Mouse (Mus musculus) CH12.LX (cell line): ENCODE data around the gene Usp30. TPM values are rescaled to one million over a fixed set of nuclear protein-coding genes. Genes with fewer than 3 reads are reported as not detected.

ENCODE experiments used
- DNase-seq: peaks from one replicate; pipeline ENCODE4 v3.0.0-alpha.2; 2013; ENCODE audit errors: extremely low read depth
- H3K27ac ChIP-seq: 2 replicates; pipeline ENCODE4 v1.5.1; 2012; ENCODE audit warnings: low read depth, mild to moderate bottlenecking, control low read depth, moderate library complexity; ENCODE audit not compliant: insufficient read depth
- H3K27me3 ChIP-seq: replicated peaks from 2 replicates; pipeline ENCODE3; 2012; ENCODE audit warnings: inconsistent platforms
- H3K36me3 ChIP-seq, 2 experiments: replicated peaks in 1 of 2; 2 replicates each; pipeline versions ENCODE3 to v1.6.1; 2012; ENCODE audit warnings: inconsistent platforms in 1 of 2, low read length in 1 of 2, mild to moderate bottlenecking in 1 of 2, mixed read lengths in 1 of 2, moderate library complexity in 1 of 2; ENCODE audit not compliant: control insufficient read depth in 1 of 2, insufficient read depth in 1 of 2
- H3K4me1 ChIP-seq, 2 experiments: 2 replicates each; pipeline ENCODE4 v1.6.1; 2012; ENCODE audit warnings: inconsistent platforms in 1 of 2, moderate library complexity in 1 of 2; ENCODE audit not compliant: insufficient read depth in 2 of 2, control insufficient read depth in 1 of 2
- H3K4me2 ChIP-seq: 2 replicates; pipeline ENCODE4 v1.6.1; 2012; ENCODE audit warnings: low read depth, mild to moderate bottlenecking, control low read depth; ENCODE audit not compliant: poor library complexity, insufficient read depth, severe bottlenecking
- H3K4me3 ChIP-seq, 3 experiments: fragments of 150-350 bp in 1 of 3; sonication (generic) in 1 of 3; replicated peaks in 1 of 3; 2 replicates each; pipeline versions ENCODE3 to v1.5.1; 2011 to 2012; ENCODE audit warnings: low read depth in 2 of 3, low read length in 2 of 3, mild to moderate bottlenecking in 2 of 3, moderate library complexity in 2 of 3, control low read depth in 1 of 3, improper control_type of control experiment in 1 of 3, inconsistent platforms in 1 of 3, mixed read lengths in 1 of 3; ENCODE audit not compliant: poor library complexity in 1 of 3
- H3K79me2 ChIP-seq: replicated peaks from 2 replicates; pipeline ENCODE4 v1.6.1; 2012; ENCODE audit warnings: mild to moderate bottlenecking, moderate library complexity; ENCODE audit not compliant: control insufficient read depth, poor library complexity, insufficient read depth, severe bottlenecking; ENCODE audit errors: extremely low read depth
- H3K9ac ChIP-seq: 2 replicates; pipeline ENCODE4 v1.6.1; 2012; ENCODE audit warnings: low read depth, mild to moderate bottlenecking, control low read depth, moderate library complexity; ENCODE audit not compliant: insufficient read depth
- H3K9me3 ChIP-seq: replicated peaks from 2 replicates; pipeline ENCODE3; 2012; ENCODE audit warnings: low read length, inconsistent platforms, mixed read lengths
- BHLHE40 ChIP-seq: IDR thresholded peaks from 2 replicates; pipeline ENCODE4 v1.6.1; 2011; ENCODE audit warnings: mild to moderate bottlenecking, low read depth, low read length, improper control_type of control experiment
- CHD1 ChIP-seq: IDR thresholded peaks from 2 replicates; pipeline ENCODE4 v1.6.1; 2012; ENCODE audit warnings: low read depth, low read length, improper control_type of control experiment, inconsistent platforms
- CHD2 ChIP-seq: IDR thresholded peaks from 2 replicates; pipeline ENCODE4 v1.6.1; 2011; ENCODE audit warnings: low read length, improper control_type of control experiment
- ELF1 ChIP-seq: IDR thresholded peaks from 2 replicates; pipeline ENCODE4 v1.6.1; 2014; ENCODE audit warnings: low read depth, mild to moderate bottlenecking, inconsistent platforms, low read length, improper control_type of control experiment
- ETS1 ChIP-seq: conservative IDR thresholded peaks from 2 replicates; pipeline ENCODE4 v1.6.1; 2012; ENCODE audit warnings: low read depth, mild to moderate bottlenecking, inconsistent platforms, low read length, improper control_type of control experiment, moderate library complexity
- HCFC1 ChIP-seq: IDR thresholded peaks from 2 replicates; pipeline ENCODE4 v1.6.1; 2012; ENCODE audit warnings: low read depth, mild to moderate bottlenecking, inconsistent platforms, low read length, improper control_type of control experiment
- IRF4 ChIP-seq: IDR thresholded peaks from 2 replicates; pipeline ENCODE4 v1.6.1; 2014; ENCODE audit warnings: low read depth, mild to moderate bottlenecking, inconsistent platforms, low read length, improper control_type of control experiment
- JUN ChIP-seq: IDR thresholded peaks from 2 replicates; pipeline ENCODE4 v1.6.1; 2011; ENCODE audit warnings: low read depth, mild to moderate bottlenecking, low read length, improper control_type of control experiment, moderate library complexity; ENCODE audit not compliant: insufficient read depth
- JUND ChIP-seq: conservative IDR thresholded peaks from 2 replicates; pipeline ENCODE4 v1.6.1; 2011; ENCODE audit warnings: low read depth, low read length, improper control_type of control experiment
- KAT2A ChIP-seq: IDR thresholded peaks from 2 replicates; pipeline ENCODE4 v1.6.1; 2012; ENCODE audit warnings: low read length, improper control_type of control experiment, inconsistent platforms; ENCODE audit not compliant: insufficient replicate concordance
- MAFK ChIP-seq: IDR thresholded peaks from 2 replicates; pipeline ENCODE4 v1.6.1; 2011; ENCODE audit warnings: low read length, improper control_type of control experiment; ENCODE audit not compliant: insufficient replicate concordance
- MAX ChIP-seq: IDR thresholded peaks from 2 replicates; pipeline ENCODE4 v1.6.1; 2011; ENCODE audit warnings: low read length, improper control_type of control experiment
- MAZ ChIP-seq: IDR thresholded peaks from 2 replicates; pipeline ENCODE4 v1.6.1; 2012; ENCODE audit warnings: low read depth, mild to moderate bottlenecking, inconsistent platforms, low read length, improper control_type of control experiment, moderate library complexity
- MEF2A ChIP-seq: IDR thresholded peaks from 2 replicates; pipeline ENCODE4 v1.6.1; 2014; ENCODE audit warnings: low read depth, mild to moderate bottlenecking, inconsistent platforms, low read length, improper control_type of control experiment, borderline replicate concordance
- MXI1 ChIP-seq: IDR thresholded peaks from 2 replicates; pipeline ENCODE4 v1.6.1; 2011; ENCODE audit warnings: mild to moderate bottlenecking, low read depth, low read length, improper control_type of control experiment
- MYC ChIP-seq: IDR thresholded peaks from 2 replicates; pipeline ENCODE4 v1.6.1; 2011; ENCODE audit warnings: low read depth, mild to moderate bottlenecking, improper control_type of control experiment, low read length
- NELFE ChIP-seq: IDR thresholded peaks from 2 replicates; pipeline ENCODE4 v1.6.1; 2011; ENCODE audit warnings: low read depth, low read length, improper control_type of control experiment
- NRF1 ChIP-seq: IDR thresholded peaks from 2 replicates; pipeline ENCODE4 v1.6.1; 2014; ENCODE audit warnings: low read depth, mild to moderate bottlenecking, inconsistent platforms, low read length, improper control_type of control experiment, moderate library complexity
- PAX5 ChIP-seq: IDR thresholded peaks from 2 replicates; pipeline ENCODE4 v1.6.1; 2012; ENCODE audit warnings: low read length, inconsistent platforms, mixed read lengths
- POLR2A ChIP-seq: IDR thresholded peaks from 2 replicates; pipeline ENCODE4 v1.6.1; 2011; ENCODE audit warnings: low read depth, mild to moderate bottlenecking, improper control_type of control experiment, low read length
- POLR2AphosphoS2 ChIP-seq: IDR thresholded peaks from 2 replicates; pipeline ENCODE4 v1.6.1; 2011; ENCODE audit warnings: low read depth, low read length, improper control_type of control experiment
- RAD21 ChIP-seq: IDR thresholded peaks from 2 replicates; pipeline ENCODE4 v1.6.1; 2011; ENCODE audit warnings: low read depth, mild to moderate bottlenecking, low read length, improper control_type of control experiment, moderate library complexity
- SIN3A ChIP-seq: IDR thresholded peaks from 2 replicates; pipeline ENCODE4 v1.6.1; 2012; ENCODE audit warnings: low read length, improper control_type of control experiment, inconsistent platforms
- TBP ChIP-seq: conservative IDR thresholded peaks from 2 replicates; pipeline ENCODE4 v1.6.1; 2011; ENCODE audit warnings: low read depth, low read length, improper control_type of control experiment
- TCF12 ChIP-seq: IDR thresholded peaks from 2 replicates; pipeline ENCODE4 v1.6.1; 2014; ENCODE audit warnings: low read depth, mild to moderate bottlenecking, inconsistent platforms, low read length, improper control_type of control experiment
- USF1 ChIP-seq: IDR thresholded peaks from 2 replicates; pipeline ENCODE4 v1.6.1; 2014; ENCODE audit warnings: low read depth, mild to moderate bottlenecking, inconsistent platforms, low read length, improper control_type of control experiment
- USF2 ChIP-seq: conservative IDR thresholded peaks from 2 replicates; pipeline ENCODE4 v1.6.1; 2011; ENCODE audit warnings: low read depth, low read length, improper control_type of control experiment
- ZKSCAN1 ChIP-seq: IDR thresholded peaks from 2 replicates; pipeline ENCODE4 v1.6.1; 2012; ENCODE audit warnings: low read depth, inconsistent platforms, low read length, improper control_type of control experiment, borderline replicate concordance
- dilution Hi-C: fragments of 300-500 bp; cut with MboI; formaldehyde crosslinking; loops from 2 replicates; pipeline ENCODE4 v1.14.3; 2020; ENCODE audit warnings: low sequenced_read_pairs; ENCODE audit not compliant: extremely low pct_unique_long_range_greater_than_20kb, extremely low pct_ligation_motif_present
- in situ Hi-C: fragments of 300-500 bp; cut with MboI; formaldehyde crosslinking; loops from 3 replicates; pipeline ENCODE4 v1.14.3; 2019; ENCODE audit warnings: low sequenced_read_pairs, low pct_ligation_motif_present, low pct_unique_long_range_greater_than_20kb, mixed read lengths
- polyA plus RNA-seq: library from polyadenylated mRNA; unstranded; fragments of >175 nt; gene quantifications from 2 replicates; pipeline ENCODE4 v1.2.1, GENCODE M21; 2012; ENCODE audit warnings: low read depth; ENCODE audit not compliant: insufficient read length
- total RNA-seq, 2 experiments: library from RNA; depleted of rRNA; stranded (reverse); fragments of 300-350 nt in 1 of 2; fragments of >200 nt in 1 of 2; gene quantifications; 2 replicates each; pipeline ENCODE4 v1.2.3; 2012 to 2014

Gene Usp30
- total and polyA plus RNA-seq, 3 experiments: 13.0 to 15.5 (median 14.5) TPM

GRCm38 (mm10) chr5:114091057-114091807, 26.0 kb downstream of the Usp30 start, which contains the start of gene Svop:
Gene Svop (minus strand): TSS chr5:114091570.
- in situ Hi-C loops: no loop called here

DNA sequence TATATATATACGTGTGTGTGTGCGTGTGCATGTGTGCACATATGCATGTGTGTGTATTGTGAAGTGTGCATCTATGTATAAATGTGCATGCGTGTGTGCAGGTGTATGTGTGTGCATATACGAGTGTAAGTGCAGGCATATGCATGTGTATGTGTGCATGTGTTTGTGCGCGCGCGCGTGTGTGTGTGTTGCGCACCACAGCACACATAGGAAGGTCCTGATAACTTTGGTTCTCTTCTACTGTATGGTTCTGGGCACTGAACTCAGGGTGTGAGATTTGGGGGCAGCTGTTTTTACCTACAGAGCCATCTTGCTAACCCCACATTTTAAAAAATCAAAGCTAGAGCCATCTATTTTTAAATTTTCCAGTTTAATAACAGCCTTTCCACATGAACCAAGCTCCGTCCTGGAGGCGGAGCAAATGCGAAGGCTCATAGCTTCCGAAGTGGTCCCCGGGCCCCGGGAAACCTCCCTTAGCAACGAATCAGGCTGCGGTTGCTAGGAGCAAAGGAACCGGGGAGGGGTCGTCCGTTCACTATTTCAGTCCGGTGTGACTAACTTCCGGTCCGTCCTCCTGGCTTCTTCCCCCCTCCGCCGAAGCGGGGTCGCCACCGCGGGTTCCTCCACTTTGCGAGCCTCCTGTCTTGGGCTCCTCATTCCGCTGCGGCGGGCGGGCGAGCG, 34.6 kb downstream of the Usp30 start:
- dilution Hi-C loops (no loop called here), in situ Hi-C loops (no loop called here)
- peak overlapping the region; percentile 96 for H3K9ac ChIP-seq
- H3K9me3 ChIP-seq: peaks cover 3% of the 10 kb centered on the region
- no peak overlapping the region for H3K27ac ChIP-seq
- H3K4me2 ChIP-seq: peak overlapping the region; percentile 68
- H3K36me3 ChIP-seq: peaks cover 11 to 28% of the 10 kb centered on the region in 2 experiments
- H3K27me3 ChIP-seq: peaks cover 23% of the 10 kb centered on the region
- peak overlapping the region; percentile 44 to 95 (median 93) for H3K4me3 ChIP-seq
- peaks cover 11 to 24% of the 10 kb centered on the region in 2 experiments for H3K4me1 ChIP-seq
- peaks cover 11% of the 10 kb centered on the region for H3K79me2 ChIP-seq
- peak; percentile 90 for DNase-seq
- TF ChIP-seq ZKSCAN1 (no peak), PAX5 (no peak), POLR2AphosphoS2 (no peak), TCF12 (peak; percentile 80), ETS1 (no peak), NRF1 (no peak; the same call in 1 of the 2 replicates), USF2 (no peak; the same call in 1 of the 2 replicates), KAT2A (peak; percentile 65; the same call in 1 of the 2 replicates), USF1 (no peak), IRF4 (peak; percentile 49; the same call in 1 of the 2 replicates), POLR2A (peak; percentile 52), MYC (no peak), RAD21 (no peak), NELFE (no peak), MEF2A (peak; percentile 36; the same call in 1 of the 2 replicates), MAFK (no peak), CHD1 (no peak), HCFC1 (peak; percentile 94), BHLHE40 (no peak), SIN3A (peak; percentile 74; the same call in 1 of the 2 replicates), TBP (peak; percentile 74), MAZ (peak; percentile 87; the same call in 1 of the 2 replicates), CHD2 (no peak), MAX (no peak), ELF1 (peak; percentile 49; the same call in 1 of the 2 replicates), JUND (no peak), JUN (no peak)

More at GRCm38 (mm10) chr5:114091057-114091807, 26.0 kb downstream of the Usp30 start, which contains the start of gene Svop:
- TF ChIP-seq SIN3A (peak; percentile 74), MAX (no peak), NRF1 (0 out of 2 replicates have a peak, but pooled peaks have one; percentile 17), IRF4 (peak; percentile 22; the same call in 1 of the 2 replicates), MXI1 (peak; percentile 46; the same call in 1 of the 2 replicates), MYC (no peak)
- TF ChIP-seq, all 38 proteins: peak for 4
- Histone ChIP-seq H3K27ac (no peak within 1 kb of the TSS), H3K4me3 (peak within 1 kb of the TSS in 1 of 3 experiments; percentile 10), H3K36me3 (no peaks in the 10 kb centered on the region), H3K9ac (no peak within 1 kb of the TSS), H3K79me2 (no peaks in the 10 kb centered on the region), H3K4me2 (0 out of 2 replicates have a peak within 1 kb of the TSS, but pooled peaks have one; percentile 25), H3K4me1 (peaks cover 4 to 7% of the 10 kb centered on the region in 2 experiments; a peak in 3 of 4 replicates), H3K27me3 (peaks cover 51% of the 10 kb centered on the region), H3K9me3 (peaks cover 16% of the 10 kb centered on the region)
- DNase-seq: no peak
- dilution Hi-C loops: no loop called here
